Mouse (Mus musculus) limb, embryonic 13.5 days (tissue): Measurements from ENCODE around the gene B3galt6. TPM values are rescaled to one million over a fixed set of nuclear protein-coding genes. Genes with fewer than 3 reads are reported as not detected.
A peak's percentile ranks its signal among the peaks of the same experiment; 100 is the strongest.

Experiments
- ATAC-seq: fragments of 200-750 bp; cut with Nextera tagmentation; 2 replicates; pipeline ENCODE4 v1.8.0; 2017; ENCODE audit warnings: low read depth, moderate number of reproducible peaks, moderate TSS enrichment; ENCODE audit not compliant: low FRiP score
- H3K27ac ChIP-seq: fragments of 300-500 bp; sonication (generic); 2 replicates; pipeline ENCODE4 v1.5.1; 2015; ENCODE audit warnings: inconsistent platforms, mild to moderate bottlenecking, moderate library complexity
- H3K27me3 ChIP-seq: fragments of 300-500 bp; sonication (generic); 2 replicates; pipeline ENCODE4 v1.6.1; 2015; ENCODE audit warnings: mild to moderate bottlenecking, inconsistent platforms
- H3K36me3 ChIP-seq: fragments of 300-500 bp; sonication (generic); 2 replicates; pipeline ENCODE4 v1.6.1; 2015; ENCODE audit warnings: inconsistent platforms, mild to moderate bottlenecking, moderate library complexity
- H3K4me1 ChIP-seq: fragments of 300-500 bp; sonication (generic); 2 replicates; pipeline ENCODE4 v1.6.1; 2015; ENCODE audit warnings: inconsistent platforms
- H3K4me2 ChIP-seq: fragments of 300-500 bp; sonication (generic); replicated peaks from 2 replicates; pipeline ENCODE4 v1.6.1; 2015; ENCODE audit warnings: inconsistent platforms, mild to moderate bottlenecking, moderate library complexity
- H3K4me3 ChIP-seq: fragments of 300-500 bp; sonication (generic); 2 replicates; pipeline ENCODE4 v1.5.1; 2015; ENCODE audit warnings: moderate library complexity, mild to moderate bottlenecking, inconsistent platforms
- H3K9ac ChIP-seq: fragments of 300-500 bp; sonication (generic); 2 replicates; pipeline ENCODE4 v1.6.1; 2015; ENCODE audit warnings: mild to moderate bottlenecking, inconsistent platforms
- H3K9me3 ChIP-seq: fragments of 300-500 bp; sonication (generic); 2 replicates; pipeline ENCODE4 v1.6.1; 2016; ENCODE audit warnings: inconsistent platforms
- WGBS: fragments of 180-500 bp; shearing (Covaris S2); methylation state at CpG from one replicate; pipeline ENCODE4 v1.1.7; 2015; 5-methylcytosine and 5-hydroxymethylcytosine counted together
- polyA plus RNA-seq: library from polyadenylated mRNA; unstranded; fragments of >200 nt; fragmentation: Nextera tagmentation; extraction: Ambion mirVana; gene quantifications from 2 replicates; pipeline ENCODE4 v1.2.1, GENCODE M21; 2015

Gene B3galt6
- polyA plus RNA-seq, 1 experiment from 2014 or later, result 17.3 TPM

DNA sequence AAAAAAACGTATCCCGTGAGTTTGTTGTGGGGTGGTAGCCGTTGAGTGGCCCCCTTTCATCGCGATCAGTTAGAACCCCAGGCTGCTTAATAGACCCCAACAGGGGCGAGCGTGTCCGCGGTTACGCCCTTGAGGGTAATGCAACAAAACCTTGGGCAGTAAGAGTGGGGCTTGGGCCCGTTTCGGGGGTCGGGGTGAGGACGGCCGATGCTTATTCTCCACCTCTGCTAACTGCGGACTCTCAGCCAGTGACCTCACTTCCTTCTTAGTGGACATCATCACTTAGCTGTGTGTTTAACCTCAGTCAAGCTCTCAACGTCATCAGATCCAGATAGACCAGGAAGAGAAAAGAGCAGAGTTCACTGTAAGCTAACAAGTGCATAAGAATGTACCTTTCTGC, 48.2 kb downstream of the B3galt6 start:
- Histone ChIP-seq H3K4me2 (peak overlapping the region; percentile 97), H3K27ac (peak overlapping the region; percentile 86; the same call in 1 of the 2 replicates), H3K9ac (peak overlapping the region; percentile 96), H3K27me3 (no peaks in the 10 kb centered on the region), H3K36me3 (peaks cover 29% of the 10 kb centered on the region), H3K9me3 (no peaks in the 10 kb centered on the region), H3K4me1 (peaks cover 19% of the 10 kb centered on the region), H3K4me3 (peak overlapping the region; percentile 96)
- under 1% methylated on average over 17 of the region's 17 CpGs for WGBS
- no peak for ATAC-seq

DNA sequence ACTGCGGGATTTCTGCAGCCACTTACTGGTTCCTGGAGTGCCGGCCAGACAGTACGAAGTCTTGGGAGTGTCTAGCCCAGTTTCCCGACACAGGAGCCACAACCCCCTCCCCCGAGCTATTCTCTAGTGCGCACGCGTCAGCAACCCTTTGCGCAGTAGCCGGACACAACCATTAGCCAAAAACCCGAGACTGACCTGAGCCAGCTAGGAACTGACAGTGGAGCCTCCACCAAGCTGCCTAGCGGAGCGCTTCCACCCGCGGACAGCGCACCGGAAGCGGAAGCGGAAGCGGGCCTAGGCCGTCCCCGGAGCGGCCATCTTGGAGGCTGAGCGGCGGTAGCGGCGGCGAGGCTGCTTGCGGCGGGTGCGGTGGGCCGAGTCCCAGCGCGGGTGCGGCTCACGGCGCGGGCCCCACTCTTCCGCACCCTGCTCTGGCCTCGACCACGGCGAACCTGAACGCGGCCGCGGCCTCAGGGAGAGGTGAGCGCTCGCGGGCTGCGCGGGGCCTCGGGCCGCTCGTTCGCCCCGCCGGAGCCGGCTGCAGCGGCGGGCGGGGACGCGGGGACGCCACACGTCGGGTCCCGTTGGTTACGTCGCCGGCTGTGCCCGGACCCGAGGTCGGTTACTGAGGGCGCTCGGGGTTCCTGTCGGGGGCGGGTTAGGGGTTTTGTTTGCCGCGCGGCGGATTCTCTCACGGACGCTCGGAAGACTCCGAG, 48.8 kb downstream of the B3galt6 start, which contains the start of gene Ube2j2:
Gene Ube2j2 (plus strand): TSS at position 298 of the 716 bp plus-strand sequence.
- 1% methylated on average over 73 of the region's 85 CpGs for WGBS
- Histone ChIP-seq H3K27ac (peak within 1 kb of the TSS; percentile 86), H3K4me2 (peak within 1 kb of the TSS; percentile 97), H3K9ac (peak within 1 kb of the TSS; percentile 96), H3K4me3 (peak within 1 kb of the TSS; percentile 96), H3K9me3 (no peaks in the 10 kb centered on the region), H3K36me3 (peaks cover 23% of the 10 kb centered on the region), H3K4me1 (peaks cover 19% of the 10 kb centered on the region), H3K27me3 (no peaks in the 10 kb centered on the region)
- peak; percentile 96 for ATAC-seq

DNA sequence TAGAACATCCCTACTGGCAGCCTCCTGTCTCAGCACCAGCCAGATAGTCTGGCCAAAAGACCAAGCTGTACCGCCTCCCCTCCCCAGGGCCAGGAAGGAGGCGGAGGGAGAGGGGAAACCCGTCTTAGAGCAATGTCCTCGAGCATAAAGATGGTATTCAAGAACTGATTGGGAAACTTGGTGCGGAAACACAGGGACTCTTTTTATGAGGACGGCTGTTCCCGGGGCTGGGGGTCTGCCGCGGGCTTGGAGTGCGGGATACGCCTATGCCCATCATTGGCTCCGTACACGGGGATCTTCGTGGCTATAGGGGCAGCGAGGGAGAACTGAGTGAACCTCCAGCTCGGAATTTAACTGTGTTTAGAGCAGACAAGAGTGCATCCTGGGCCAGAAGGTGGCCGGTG, 49.4 kb downstream of the B3galt6 start:
- peaks cover 17% of the 10 kb centered on the region for H3K36me3 ChIP-seq
- peak overlapping the region; percentile 97 for H3K4me2 ChIP-seq
- H3K9ac ChIP-seq, result peak overlapping the region; percentile 96
- peak overlapping the region; percentile 96 for H3K4me3 ChIP-seq
- ATAC-seq, result peak; percentile 62
- under 1% methylated on average over 17 of the region's 17 CpGs for WGBS
- no peaks in the 10 kb centered on the region for H3K27me3 ChIP-seq
- peak overlapping the region; percentile 86 for H3K27ac ChIP-seq
- H3K4me1 ChIP-seq, result peaks cover 19% of the 10 kb centered on the region
- H3K9me3 ChIP-seq, result no peaks in the 10 kb centered on the region

Other genes with a start within 250 kb of the B3galt6 start
- gene Atad3a, start 231.6 kb downstream of the B3galt6 start, polyA plus RNA-seq, result 94.4 and 100 TPM in 2 replicates
- gene Vwa1, start 218.0 kb downstream of the B3galt6 start, polyA plus RNA-seq, result 11.1 and 11.6 TPM in 2 replicates
- gene Tmem88b, start 206.8 kb downstream of the B3galt6 start, polyA plus RNA-seq, result 0.64 and 0.81 TPM in 2 replicates
- not detected in 2 replicates for gene Ankrd65, start 202.2 kb downstream of the B3galt6 start, polyA plus RNA-seq
- 213 and 220 TPM in 2 replicates for gene Mrpl20, start 189.8 kb downstream of the B3galt6 start, polyA plus RNA-seq
- gene Ccnl2, start 180.2 kb downstream of the B3galt6 start, polyA plus RNA-seq, result 211 and 231 TPM in 2 replicates
- 140 and 144 TPM in 2 replicates for gene Aurkaip1, start 161.4 kb downstream of the B3galt6 start, polyA plus RNA-seq
- gene Mxra8, start 153.0 kb downstream of the B3galt6 start, polyA plus RNA-seq, result 76.6 and 92.7 TPM in 2 replicates
- 4.3 and 5.7 TPM in 2 replicates for gene Dvl1, start 145.2 kb downstream of the B3galt6 start, polyA plus RNA-seq
- gene Tas1r3, start 129.3 kb downstream of the B3galt6 start, polyA plus RNA-seq, result 0.25 and 0.33 TPM in 2 replicates
- gene Cptp, start 123.2 kb downstream of the B3galt6 start, polyA plus RNA-seq, result 13.6 and 13.8 TPM in 2 replicates
- gene Ints11, start 123.1 kb downstream of the B3galt6 start, polyA plus RNA-seq, result 71.2 and 74.8 TPM in 2 replicates
- 51.8 and 55.9 TPM in 2 replicates for gene Pusl1, start 100.9 kb downstream of the B3galt6 start, polyA plus RNA-seq
- gene Acap3, start 100.8 kb downstream of the B3galt6 start, polyA plus RNA-seq, result 18.2 and 19.4 TPM in 2 replicates
- gene Ube2j2, start 48.8 kb downstream of the B3galt6 start, polyA plus RNA-seq, result 113 and 126 TPM in 2 replicates
- 32.0 and 35.0 TPM in 2 replicates for gene C1qtnf12, start 30.3 kb downstream of the B3galt6 start, polyA plus RNA-seq
- 160 and 166 TPM in 2 replicates for gene Sdf4, start 223 bp upstream of the B3galt6 start, polyA plus RNA-seq
- gene Tnfrsf4, start 21.2 kb upstream of the B3galt6 start, polyA plus RNA-seq, result 0.80 and 0.85 TPM in 2 replicates
- gene Tnfrsf18, start 33.5 kb upstream of the B3galt6 start, polyA plus RNA-seq, result 2.8 and 2.9 TPM in 2 replicates
- gene Ttll10, start 66.8 kb upstream of the B3galt6 start, polyA plus RNA-seq, result 0.70 and 1.1 TPM in 2 replicates
- 45.2 and 48.7 TPM in 2 replicates for gene 9430015G10Rik, start 117.3 kb upstream of the B3galt6 start, polyA plus RNA-seq
- 0.48 and 0.72 TPM in 2 replicates for gene Rnf223, start 137.9 kb upstream of the B3galt6 start, polyA plus RNA-seq
- gene Agrn, start 204.8 kb upstream of the B3galt6 start, polyA plus RNA-seq, result 69.5 and 73.9 TPM in 2 replicates
- gene Isg15, start 208.2 kb upstream of the B3galt6 start, polyA plus RNA-seq, result 1.5 and 2.4 TPM in 2 replicates
- gene AW011738, start 210.7 kb upstream of the B3galt6 start, polyA plus RNA-seq, result 2.0 and 2.3 TPM in 2 replicates
- gene Perm1, start 223.2 kb upstream of the B3galt6 start, polyA plus RNA-seq, result 0.59 and 0.66 TPM in 2 replicates
- gene Plekhn1, start 242.2 kb upstream of the B3galt6 start, polyA plus RNA-seq, result 24.6 and 24.9 TPM in 2 replicates
- gene Noc2l, start 243.4 kb upstream of the B3galt6 start, polyA plus RNA-seq, result 68.8 and 71.5 TPM in 2 replicates